Mouse (Mus musculus) heart, adult 2 months (tissue): ENCODE results near the gene Mettl24.

Experiments used
- CTCF ChIP-seq: fragments of 200-600 bp; IDR thresholded peaks from 2 replicates; pipeline ENCODE4 v1.8.1; 2022; ENCODE audit warnings: antibody characterized with exemption, mild to moderate bottlenecking, moderate library complexity
- EP300 ChIP-seq: fragments of 200-500 bp; IDR thresholded peaks from 2 replicates; pipeline ENCODE4 v1.6.1; 2011; ENCODE audit warnings: low read depth, low read length, control low read depth; ENCODE audit not compliant: insufficient read depth
- POLR2A ChIP-seq: fragments of 200-500 bp; IDR thresholded peaks from 2 replicates; pipeline ENCODE4 v1.6.1; 2011; ENCODE audit warnings: mild to moderate bottlenecking, low read depth, low read length, control low read depth; ENCODE audit not compliant: insufficient read depth

DNA sequence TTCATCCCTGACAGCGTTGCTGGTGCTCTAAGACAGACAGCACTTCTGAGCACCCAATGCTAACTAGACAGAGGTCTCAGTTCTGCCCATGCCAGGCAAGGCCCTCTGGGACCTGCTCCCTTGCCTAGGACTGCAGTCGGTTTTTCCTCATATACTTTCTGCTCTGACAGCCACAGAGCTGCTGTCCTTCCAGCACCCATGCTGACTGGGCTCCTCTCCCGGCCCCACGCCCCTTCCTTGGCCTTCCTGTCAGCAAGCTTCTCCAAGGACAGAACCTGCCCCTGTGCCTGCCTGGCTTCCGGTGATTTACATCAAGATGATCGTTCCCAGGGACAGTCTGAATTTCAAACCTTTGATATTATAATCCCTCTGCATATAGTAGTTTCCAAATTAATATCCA, 162.5 kb downstream of the Mettl24 start:
- no peak for TF ChIP-seq POLR2A
- no peak for TF ChIP-seq CTCF
- no peak for TF ChIP-seq EP300
